Mouse (Mus musculus) forebrain, embryonic 15.5 days (tissue): ENCODE data around the gene Hspa1a. TPM values are rescaled to one million over a fixed set of nuclear protein-coding genes. Genes with fewer than 3 reads are reported as not detected.
"Not testable (repeated sequence)": the region's sequence is repeated elsewhere in the genome, so short reads cannot be mapped to it uniquely, and the experiment has no call there.

Experiments used
- ATAC-seq: fragments of 200-750 bp; cut with Nextera tagmentation; replicated peaks from 2 replicates; pipeline ENCODE4 v1.8.0; 2017; ENCODE audit warnings: mild to moderate bottlenecking, moderate TSS enrichment, moderate library complexity
- H3K27ac ChIP-seq: fragments of 300-500 bp; sonication (generic); replicated peaks from 2 replicates; pipeline ENCODE4 v1.5.1; 2015; ENCODE audit warnings: mild to moderate bottlenecking, inconsistent platforms
- H3K27me3 ChIP-seq: fragments of 300-500 bp; sonication (generic); 2 replicates; pipeline ENCODE4 v1.6.1; 2015; ENCODE audit warnings: inconsistent platforms
- H3K36me3 ChIP-seq: fragments of 300-500 bp; sonication (generic); 2 replicates; pipeline ENCODE4 v1.6.1; 2015; ENCODE audit warnings: mild to moderate bottlenecking, inconsistent platforms
- H3K4me1 ChIP-seq: fragments of 300-500 bp; sonication (generic); 2 replicates; pipeline ENCODE4 v1.6.1; 2015; ENCODE audit warnings: inconsistent platforms
- H3K4me2 ChIP-seq: fragments of 300-500 bp; sonication (generic); replicated peaks from 2 replicates; pipeline ENCODE4 v1.6.1; 2015; ENCODE audit warnings: mild to moderate bottlenecking, inconsistent platforms
- H3K4me3 ChIP-seq: fragments of 300-500 bp; sonication (generic); 2 replicates; pipeline ENCODE4 v1.5.1; 2015; ENCODE audit warnings: mild to moderate bottlenecking, inconsistent platforms
- H3K9ac ChIP-seq: fragments of 300-500 bp; sonication (generic); replicated peaks from 2 replicates; pipeline ENCODE4 v1.6.1; 2015; ENCODE audit warnings: mild to moderate bottlenecking, inconsistent platforms
- H3K9me3 ChIP-seq: fragments of 300-500 bp; sonication (generic); 2 replicates; pipeline ENCODE4 v1.6.1; 2016; ENCODE audit warnings: inconsistent platforms
- WGBS: fragments of 180-500 bp; shearing (Covaris S2); methylation state at CpG from one replicate; pipeline ENCODE4 v1.1.7; 2015; ENCODE audit warnings: mixed read lengths; 5-methylcytosine and 5-hydroxymethylcytosine counted together
- polyA plus RNA-seq: library from polyadenylated mRNA; unstranded; fragments of >200 nt; fragmentation: Nextera tagmentation; extraction: Ambion mirVana; gene quantifications from 2 replicates; pipeline ENCODE4 v1.2.1, GENCODE M21; 2015

The Hspa1a gene
- 3.6 and 3.7 TPM in 2 replicates for polyA plus RNA-seq

GRCm38 (mm10) chr17:34972069-34972749 is at the start of gene Hspa1a, which contains the start of gene Hspa1l:
TSS of gene Hspa1a (minus strand) at chr17:34972156.
TSS of gene Hspa1l (plus strand) at chr17:34972703.
- WGBS, result under 1% methylated on average over 30 of the region's 33 CpGs
- peak; percentile 92 for ATAC-seq
- H3K27ac ChIP-seq, H3K9me3 ChIP-seq, H3K4me1 ChIP-seq, H3K36me3 ChIP-seq: not testable (repeated sequence)
- Histone ChIP-seq H3K4me3 (peak within 1 kb of the TSS; percentile 44), H3K27me3 (peaks cover 23% of the 10 kb centered on the region; the same call in 1 of the 2 replicates), H3K9ac (0 out of 2 replicates have a peak within 1 kb of the TSS, but pooled peaks have one; percentile 30), H3K4me2 (peak within 1 kb of the TSS; percentile 83)

- Histone ChIP-seq H3K36me3 (peaks cover 4% of the 10 kb centered on the region; the same call in 1 of the 2 replicates), H3K4me1 (peaks cover 16% of the 10 kb centered on the region), H3K4me2 (peak overlapping the region; percentile 19; the same call in 1 of the 2 replicates), H3K4me3 (no peak overlapping the region), H3K9ac (0 out of 2 replicates have a peak overlapping the region, but pooled peaks have one; percentile 0), H3K27me3 (no peaks in the 10 kb centered on the region), H3K9me3 (no peaks in the 10 kb centered on the region), H3K27ac (0 out of 2 replicates have a peak overlapping the region, but pooled peaks have one; percentile 24)
- 4% methylated on average over 17 of the region's 17 CpGs for WGBS
- ATAC-seq, result peak; percentile 70
These were observed 49.3 kb upstream of the Hspa1a start for GRCm38 (mm10) chr17:35021163-35021808.

DNA sequence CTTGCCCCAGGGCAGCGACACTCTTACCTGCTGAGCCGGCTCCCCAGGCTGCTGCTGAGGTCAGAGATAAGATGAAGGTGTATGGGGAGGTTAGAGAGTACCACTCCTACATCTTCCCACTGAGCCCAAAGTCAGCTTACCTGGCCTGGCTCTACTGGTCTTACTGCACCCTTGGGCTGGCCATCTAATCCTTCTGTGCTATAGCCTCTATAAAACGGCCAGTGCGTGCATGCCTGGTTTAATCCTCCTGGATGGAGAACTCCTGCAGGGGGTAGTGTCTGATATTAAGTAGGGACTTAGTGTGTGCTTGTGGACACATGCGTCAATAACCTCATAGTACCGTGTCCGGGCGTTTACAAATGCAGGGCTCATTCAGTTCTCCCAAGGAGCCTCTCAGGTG is 48.6 kb upstream of the Hspa1a start:
- H3K27ac ChIP-seq, result no peak overlapping the region
- no peak overlapping the region for H3K4me3 ChIP-seq
- H3K9ac ChIP-seq, result no peak overlapping the region
- no peaks in the 10 kb centered on the region for H3K27me3 ChIP-seq
- no peaks in the 10 kb centered on the region for H3K9me3 ChIP-seq
- 89% methylated on average over 8 of the region's 8 CpGs for WGBS
- peaks cover 13% of the 10 kb centered on the region for H3K4me1 ChIP-seq
- ATAC-seq, result no peak
- no peak overlapping the region for H3K4me2 ChIP-seq
- peaks cover 11% of the 10 kb centered on the region for H3K36me3 ChIP-seq

DNA sequence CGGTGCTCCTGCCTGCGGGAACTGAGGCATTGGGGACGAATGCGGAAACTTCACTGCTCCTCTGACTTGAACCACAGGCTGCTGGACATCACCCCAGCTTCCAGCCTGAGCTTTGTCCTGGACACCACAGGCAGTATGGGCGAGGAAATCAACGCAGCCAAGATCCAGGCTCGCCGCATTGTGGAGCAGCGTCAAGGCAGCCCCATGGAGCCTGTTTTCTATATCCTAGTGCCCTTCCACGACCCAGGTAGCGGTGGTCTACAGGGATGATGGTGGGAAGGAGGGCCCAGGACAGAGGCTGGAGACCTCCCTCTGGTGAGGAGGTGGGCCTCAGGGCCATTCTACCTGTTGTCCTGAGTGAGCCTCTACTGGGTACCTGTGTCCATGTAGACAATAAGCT is 47.9 kb upstream of the Hspa1a start:
- H3K36me3 ChIP-seq, result peaks cover 18% of the 10 kb centered on the region
- WGBS, result 75% methylated on average over 11 of the region's 11 CpGs
- no peak for ATAC-seq
- H3K4me2 ChIP-seq, result no peak overlapping the region
- H3K4me3 ChIP-seq, result no peak overlapping the region
- H3K27ac ChIP-seq, result no peak overlapping the region
- H3K9ac ChIP-seq, result no peak overlapping the region
- peaks cover 13% of the 10 kb centered on the region for H3K4me1 ChIP-seq
- H3K27me3 ChIP-seq, result no peaks in the 10 kb centered on the region
- H3K9me3 ChIP-seq, result no peaks in the 10 kb centered on the region

- Histone ChIP-seq H3K9me3 (no peaks in the 10 kb centered on the region), H3K27me3 (no peaks in the 10 kb centered on the region), H3K4me1 (peaks cover 13% of the 10 kb centered on the region), H3K27ac (no peak overlapping the region), H3K36me3 (peaks cover 34% of the 10 kb centered on the region), H3K4me2 (no peak overlapping the region), H3K4me3 (no peak overlapping the region), H3K9ac (no peak overlapping the region)
- 82% methylated on average over 3 of the region's 3 CpGs for WGBS
- no peak for ATAC-seq
These were observed 46.2 kb upstream of the Hspa1a start for GRCm38 (mm10) chr17:35018171-35018570.

- H3K27ac ChIP-seq, result no peak overlapping the region
- WGBS, result 78% methylated on average over 14 of the region's 14 CpGs
- H3K4me1 ChIP-seq, result peaks cover 13% of the 10 kb centered on the region
- H3K9ac ChIP-seq, result no peak overlapping the region
- no peak overlapping the region for H3K4me3 ChIP-seq
- no peak for ATAC-seq
- no peaks in the 10 kb centered on the region for H3K9me3 ChIP-seq
- H3K4me2 ChIP-seq, result no peak overlapping the region
- peaks cover 39% of the 10 kb centered on the region for H3K36me3 ChIP-seq
- H3K27me3 ChIP-seq, result no peaks in the 10 kb centered on the region
These were observed 45.7 kb upstream of the Hspa1a start for GRCm38 (mm10) chr17:35017706-35018030.

- peaks cover 45% of the 10 kb centered on the region for H3K36me3 ChIP-seq
- H3K4me3 ChIP-seq, result no peak overlapping the region
- no peak; the same call in 1 of the 2 replicates for ATAC-seq
- H3K27ac ChIP-seq, result no peak overlapping the region
- no peak overlapping the region for H3K9ac ChIP-seq
- 80% methylated on average over 10 of the region's 10 CpGs for WGBS
- no peaks in the 10 kb centered on the region for H3K27me3 ChIP-seq
- H3K4me2 ChIP-seq, result no peak overlapping the region
- peaks cover 13% of the 10 kb centered on the region for H3K4me1 ChIP-seq
- no peaks in the 10 kb centered on the region for H3K9me3 ChIP-seq
These were observed 45.1 kb upstream of the Hspa1a start for GRCm38 (mm10) chr17:35016791-35017705.

DNA sequence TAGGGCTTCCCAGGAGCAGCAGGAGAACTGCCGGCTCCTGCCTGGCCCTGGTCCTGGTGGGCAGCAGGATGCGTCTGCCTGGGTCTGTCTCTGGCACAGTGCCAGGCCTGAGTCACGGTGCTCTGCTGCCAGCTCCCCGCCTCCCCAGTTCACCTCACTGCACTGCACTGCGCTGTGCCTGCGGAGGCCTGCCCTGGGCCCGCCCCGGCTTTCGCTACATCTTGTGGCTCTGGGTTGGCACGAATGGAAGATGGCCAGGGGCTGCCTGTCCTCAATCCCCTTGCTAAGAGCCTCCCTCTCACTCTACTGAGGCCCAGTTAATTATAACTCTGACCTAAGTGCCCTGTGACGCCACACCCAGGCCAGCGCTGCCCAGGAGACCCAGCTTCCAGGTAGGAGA is 44.4 kb upstream of the Hspa1a start, which contains the start of gene Vwa7:
Gene Vwa7, plus strand, starts transcription at position 204 of the 400 bp plus-strand sequence.
- Histone ChIP-seq H3K9ac (no peak within 1 kb of the TSS), H3K27me3 (no peaks in the 10 kb centered on the region), H3K36me3 (peaks cover 52% of the 10 kb centered on the region), H3K4me3 (no peak within 1 kb of the TSS), H3K27ac (no peak within 1 kb of the TSS), H3K9me3 (no peaks in the 10 kb centered on the region), H3K4me1 (peaks cover 7% of the 10 kb centered on the region), H3K4me2 (no peak within 1 kb of the TSS)
- 44% methylated on average over 12 of the region's 12 CpGs for WGBS
- peak; percentile 61 for ATAC-seq

GRCm38 (mm10) chr17:35015296-35015695 is 43.3 kb upstream of the Hspa1a start:
- Histone ChIP-seq H3K4me1 (peaks cover 6% of the 10 kb centered on the region; the same call in 1 of the 2 replicates), H3K4me2 (no peak overlapping the region), H3K27ac (no peak overlapping the region), H3K4me3 (no peak overlapping the region), H3K9ac (no peak overlapping the region), H3K36me3 (peaks cover 62% of the 10 kb centered on the region), H3K9me3 (no peaks in the 10 kb centered on the region), H3K27me3 (no peaks in the 10 kb centered on the region)
- ATAC-seq, result no peak
- WGBS, result 91% methylated on average over 16 of the region's 16 CpGs

DNA sequence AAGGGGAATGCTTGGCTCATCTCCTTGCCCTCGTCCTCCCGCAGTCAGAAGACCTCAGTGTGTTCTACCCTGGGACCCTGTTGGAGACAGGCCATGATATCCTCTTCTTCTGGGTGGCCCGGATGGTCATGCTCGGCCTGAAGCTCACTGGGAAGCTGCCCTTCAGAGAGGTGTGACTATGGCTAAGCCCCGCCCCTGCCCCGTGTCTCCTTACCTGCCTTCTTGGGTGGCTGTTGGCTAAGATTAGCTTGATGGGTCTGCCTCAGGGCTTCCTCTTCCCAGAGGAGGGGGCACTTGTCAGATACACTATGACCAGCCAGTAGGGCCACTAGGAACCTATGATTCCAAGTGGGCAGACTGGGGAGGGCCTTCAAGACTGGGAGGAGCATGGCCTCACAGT is 41.3 kb upstream of the Hspa1a start:
- H3K27me3 ChIP-seq, result no peaks in the 10 kb centered on the region
- H3K9me3 ChIP-seq, result no peaks in the 10 kb centered on the region
- WGBS, result 85% methylated on average over 6 of the region's 6 CpGs
- no peak overlapping the region for H3K9ac ChIP-seq
- no peak overlapping the region for H3K4me2 ChIP-seq
- H3K4me3 ChIP-seq, result no peak overlapping the region
- peaks cover 6% of the 10 kb centered on the region; the same call in 1 of the 2 replicates for H3K4me1 ChIP-seq
- H3K27ac ChIP-seq, result no peak overlapping the region
- no peak for ATAC-seq
- H3K36me3 ChIP-seq, result peaks cover 80% of the 10 kb centered on the region

- WGBS, result 91% methylated on average over 13 of the region's 13 CpGs
- Histone ChIP-seq H3K9me3 (no peaks in the 10 kb centered on the region), H3K27me3 (no peaks in the 10 kb centered on the region), H3K4me2 (no peak overlapping the region), H3K9ac (no peak overlapping the region), H3K4me1 (peaks cover 6% of the 10 kb centered on the region; the same call in 1 of the 2 replicates), H3K4me3 (no peak overlapping the region), H3K27ac (no peak overlapping the region), H3K36me3 (peaks cover 87% of the 10 kb centered on the region)
- no peak for ATAC-seq
These were observed 40.5 kb upstream of the Hspa1a start for GRCm38 (mm10) chr17:35012430-35012829.
